Mouse (Mus musculus): ENCODE measurements around the gene Flt3. TPM values are rescaled to one million over a fixed set of nuclear protein-coding genes. Genes with fewer than 3 reads are reported as not detected.

Gene Flt3
- polyA plus RNA-seq, 1 experiment from 2014 or later, result 0.77 TPM

DNA sequence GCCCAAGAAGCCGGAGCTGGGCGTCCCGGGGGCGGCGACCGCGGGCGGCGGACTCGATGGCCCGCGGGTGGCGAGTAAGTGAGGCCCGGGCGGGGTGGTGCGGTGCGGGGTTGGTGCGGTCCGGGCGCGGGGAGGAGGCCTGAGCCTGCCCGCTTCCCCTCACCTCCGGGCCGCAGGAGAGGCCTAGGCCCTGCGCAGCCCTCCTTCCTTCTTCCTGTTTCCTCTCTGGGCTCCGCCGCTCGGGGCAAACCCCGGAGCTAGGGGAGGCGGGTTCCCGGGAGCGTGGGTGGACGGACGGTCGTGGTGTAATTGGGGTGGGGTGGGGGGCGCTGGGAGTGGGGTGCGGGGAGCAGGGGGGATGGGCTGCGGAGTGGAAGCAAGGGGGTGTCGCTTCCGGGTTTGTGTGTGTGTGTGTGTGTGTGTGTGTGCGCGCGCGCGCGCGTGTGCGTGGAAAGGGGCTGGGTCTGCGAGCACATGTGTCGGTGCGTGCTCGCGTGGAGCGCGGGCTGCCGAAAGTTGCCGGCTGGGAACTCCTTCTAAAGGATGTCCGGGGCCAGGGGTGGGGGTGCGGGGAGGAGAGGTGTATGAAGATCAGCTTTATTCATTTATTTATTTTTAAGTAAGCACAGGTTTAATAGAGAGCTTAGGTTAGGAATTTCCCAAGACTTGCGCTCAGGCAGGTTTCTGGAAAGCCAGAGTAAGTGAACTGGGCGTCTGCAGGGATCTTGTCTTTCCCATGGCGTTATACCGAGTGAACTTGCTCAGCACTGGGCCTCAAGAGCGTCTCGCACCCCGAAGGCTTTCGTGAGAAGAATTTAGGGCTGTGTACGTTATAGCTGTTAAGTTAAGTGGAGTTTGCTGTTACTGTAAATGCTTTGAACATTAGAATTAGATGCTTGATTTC, 30.9 kb upstream of the Flt3 start:
- Histone ChIP-seq H3K27me3 (replicated peaks) (no peaks in the 10 kb centered on the region), H3K4me1 (peaks cover 43% of the 10 kb centered on the region), H3K36me3 (replicated peaks) (no peaks in the 10 kb centered on the region), H3K9ac (peak overlapping the region; percentile 95), H3K4me3 (peak overlapping the region; percentile 90), H3K4me2 (peak overlapping the region; percentile 77), H3K9me3 (no peaks in the 10 kb centered on the region), H3K27ac (peak overlapping the region; percentile 95)
- peak; percentile 76 for ATAC-seq (replicated peaks)
- 1% methylated on average over 49 of the region's 68 CpGs for WGBS

DNA sequence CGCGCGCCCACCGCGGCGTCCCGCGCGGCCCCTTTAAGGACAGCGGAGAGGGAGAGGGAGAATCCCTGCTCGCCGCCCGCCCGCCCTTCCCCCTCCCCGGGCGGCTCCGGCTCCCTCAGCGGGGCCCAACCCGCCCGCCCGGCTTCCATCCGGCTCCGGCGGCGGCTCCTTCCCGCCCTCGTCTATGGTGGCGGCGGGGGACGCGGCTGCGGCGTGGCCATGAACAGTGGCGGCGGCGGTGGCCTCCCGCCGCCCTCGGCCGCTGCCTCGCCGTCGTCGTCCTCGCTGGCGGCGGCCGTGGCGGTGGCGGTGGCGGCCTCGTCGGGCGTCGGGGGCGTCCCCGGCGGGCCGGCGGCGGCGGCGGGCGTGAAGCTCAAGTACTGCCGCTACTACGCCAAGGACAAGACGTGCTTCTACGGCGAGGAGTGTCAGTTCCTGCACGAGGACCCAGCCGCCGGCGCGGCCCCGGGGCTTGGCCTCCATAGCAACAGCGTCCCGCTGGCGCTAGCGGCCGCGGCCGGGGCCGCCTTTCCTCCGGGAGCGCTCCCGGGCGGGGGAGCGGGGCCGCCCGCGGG, 30.2 kb upstream of the Flt3 start:
- Histone ChIP-seq H3K9ac (peak overlapping the region; percentile 95), H3K27ac (peak overlapping the region; percentile 95), H3K27me3 (replicated peaks) (no peaks in the 10 kb centered on the region), H3K4me1 (peaks cover 37% of the 10 kb centered on the region), H3K36me3 (replicated peaks) (no peaks in the 10 kb centered on the region), H3K4me3 (peak overlapping the region; percentile 90), H3K4me2 (peak overlapping the region; percentile 77), H3K9me3 (no peaks in the 10 kb centered on the region)
- WGBS, result 1% methylated on average over 53 of the region's 91 CpGs
- peak; percentile 88 for ATAC-seq (replicated peaks)

- peak; percentile 84 for ATAC-seq (replicated peaks)
- Histone ChIP-seq H3K9me3 (no peaks in the 10 kb centered on the region), H3K4me1 (peaks cover 30% of the 10 kb centered on the region), H3K27me3 (replicated peaks) (no peaks in the 10 kb centered on the region), H3K9ac (peak within 1 kb of the TSS; percentile 95), H3K4me2 (peak within 1 kb of the TSS; percentile 77), H3K27ac (peak within 1 kb of the TSS; percentile 95), H3K36me3 (replicated peaks) (no peaks in the 10 kb centered on the region), H3K4me3 (peak within 1 kb of the TSS; percentile 90)
- WGBS, result under 1% methylated on average over 51 of the region's 51 CpGs
Measured at GRCm38 (mm10) chr5:147429535-147430305, 29.4 kb upstream of the Flt3 start, which contains the start of gene Pan3. Gene Pan3 (plus strand): TSS chr5:147430161.

- WGBS, result 79% methylated on average over 4 of the region's 4 CpGs
- Histone ChIP-seq H3K27ac (no peak overlapping the region), H3K9me3 (no peaks in the 10 kb centered on the region), H3K4me1 (peaks cover 12% of the 10 kb centered on the region), H3K27me3 (replicated peaks) (no peaks in the 10 kb centered on the region), H3K36me3 (replicated peaks) (no peaks in the 10 kb centered on the region), H3K9ac (no peak overlapping the region), H3K4me3 (no peak overlapping the region), H3K4me2 (no peak overlapping the region)
- ATAC-seq (replicated peaks), result no peak
Measured at GRCm38 (mm10) chr5:147426048-147426805, 25.9 kb upstream of the Flt3 start.

DNA sequence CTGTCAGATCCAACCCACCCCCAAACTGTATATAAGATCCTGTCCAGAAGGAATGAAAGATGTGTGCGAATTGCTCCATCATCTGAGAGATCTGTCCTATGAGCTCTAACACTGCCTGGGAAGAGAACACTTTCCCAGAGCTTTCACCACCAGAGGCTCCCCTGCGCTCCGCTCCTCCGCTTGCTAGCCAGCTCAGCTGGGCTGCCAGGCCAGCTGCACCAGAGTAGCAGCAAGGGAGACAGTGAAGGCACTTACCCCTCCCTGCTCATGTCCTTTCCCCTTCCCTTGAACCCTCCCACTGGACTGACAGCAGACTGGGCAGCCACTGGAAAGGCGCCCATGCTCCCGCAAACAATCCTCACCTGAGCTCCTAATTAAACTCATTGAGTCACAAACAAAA, 23.3 kb upstream of the Flt3 start:
- Histone ChIP-seq H3K27me3 (replicated peaks) (no peaks in the 10 kb centered on the region), H3K4me2 (no peak overlapping the region), H3K4me1 (peaks cover 2% of the 10 kb centered on the region), H3K9me3 (no peaks in the 10 kb centered on the region), H3K4me3 (no peak overlapping the region), H3K27ac (no peak overlapping the region), H3K9ac (no peak overlapping the region), H3K36me3 (replicated peaks) (no peaks in the 10 kb centered on the region)
- 41% methylated on average over 6 of the region's 6 CpGs for WGBS
- no peak for ATAC-seq (replicated peaks)

DNA sequence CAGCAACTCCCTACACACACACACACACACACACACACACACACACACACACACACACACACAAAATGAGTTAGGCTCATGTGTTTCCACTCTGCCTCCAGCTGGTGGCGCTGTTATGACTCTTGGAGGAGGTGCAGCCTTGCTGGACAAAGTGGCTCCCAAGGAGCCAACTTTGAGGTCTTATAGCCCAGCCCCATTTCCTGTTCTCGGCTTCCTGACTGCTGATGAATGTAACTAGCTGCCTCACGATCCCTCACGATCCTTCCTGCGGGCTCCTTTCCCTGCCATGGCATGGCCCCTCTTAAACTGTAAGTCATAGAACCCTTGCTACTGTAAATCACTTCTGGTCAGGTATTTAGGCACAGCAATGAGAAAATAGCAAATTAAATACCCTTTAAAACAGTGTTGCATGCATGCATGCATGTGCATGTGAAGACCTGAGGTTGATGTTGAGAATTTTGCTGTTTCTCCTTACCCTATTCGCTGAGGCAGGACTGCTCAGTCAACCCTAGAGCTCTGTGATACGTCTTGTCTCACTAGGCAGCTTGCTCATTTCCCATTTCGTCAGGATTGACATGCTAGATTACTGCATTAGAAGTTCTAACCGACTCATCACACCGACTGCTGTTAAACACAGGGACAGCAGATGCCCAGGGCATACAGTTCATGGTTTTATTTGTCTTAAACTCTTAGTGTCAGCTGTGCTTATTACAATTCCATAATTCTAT, 18.3 kb upstream of the Flt3 start:
- Histone ChIP-seq H3K27ac (no peak overlapping the region), H3K9ac (no peak overlapping the region), H3K4me3 (no peak overlapping the region), H3K9me3 (no peaks in the 10 kb centered on the region), H3K27me3 (replicated peaks) (no peaks in the 10 kb centered on the region), H3K4me2 (no peak overlapping the region), H3K4me1 (no peaks in the 10 kb centered on the region), H3K36me3 (replicated peaks) (no peaks in the 10 kb centered on the region)
- ATAC-seq (replicated peaks), result no peak
- WGBS, result 54% methylated on average over 10 of the region's 10 CpGs

GRCm38 (mm10) chr5:147417986-147418385, 17.7 kb upstream of the Flt3 start:
- no peaks in the 10 kb centered on the region for H3K36me3 ChIP-seq (replicated peaks)
- no peak overlapping the region for H3K4me2 ChIP-seq
- no peak overlapping the region for H3K9ac ChIP-seq
- ATAC-seq (replicated peaks), result no peak
- 85% methylated on average over 1 of the region's 1 CpGs for WGBS
- H3K4me1 ChIP-seq, result no peaks in the 10 kb centered on the region
- H3K27me3 ChIP-seq (replicated peaks), result no peaks in the 10 kb centered on the region
- H3K9me3 ChIP-seq, result no peaks in the 10 kb centered on the region
- H3K4me3 ChIP-seq, result no peak overlapping the region
- H3K27ac ChIP-seq, result no peak overlapping the region

- no peaks in the 10 kb centered on the region for H3K4me1 ChIP-seq
- no peak overlapping the region for H3K4me3 ChIP-seq
- no peaks in the 10 kb centered on the region for H3K9me3 ChIP-seq
- H3K27me3 ChIP-seq (replicated peaks), result no peaks in the 10 kb centered on the region
- WGBS, result 83% methylated on average over 6 of the region's 6 CpGs
- H3K9ac ChIP-seq, result no peak overlapping the region
- ATAC-seq (replicated peaks), result no peak
- H3K27ac ChIP-seq, result no peak overlapping the region
- no peak overlapping the region for H3K4me2 ChIP-seq
- H3K36me3 ChIP-seq (replicated peaks), result no peaks in the 10 kb centered on the region
Measured at GRCm38 (mm10) chr5:147410585-147410984, 10.3 kb upstream of the Flt3 start.

DNA sequence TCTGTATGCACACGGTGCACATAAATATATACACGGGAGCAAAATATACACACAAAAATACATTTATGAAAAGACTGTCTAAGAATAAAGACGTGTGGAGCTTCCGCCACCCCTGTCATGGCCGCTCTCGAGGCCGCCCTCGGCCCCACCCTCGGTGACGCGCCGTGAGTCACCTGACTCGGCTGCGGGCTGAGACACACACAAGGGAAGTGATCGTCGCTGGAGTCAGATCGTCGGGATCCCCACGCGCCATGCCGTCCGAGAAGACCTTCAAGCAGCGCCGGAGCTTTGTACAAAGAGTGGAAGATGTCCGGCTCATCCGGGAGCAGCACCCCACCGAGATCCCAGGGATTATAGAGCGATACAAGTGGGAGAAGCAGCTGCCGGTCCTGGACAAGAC, 8.4 kb upstream of the Flt3 start:
- H3K27ac ChIP-seq, result no peak overlapping the region
- no peak for ATAC-seq (replicated peaks)
- H3K4me3 ChIP-seq, result peak overlapping the region; percentile 17; the same call in 1 of the 2 replicates
- H3K4me1 ChIP-seq, result no peaks in the 10 kb centered on the region
- H3K36me3 ChIP-seq (replicated peaks), result no peaks in the 10 kb centered on the region
- peak overlapping the region; percentile 21; the same call in 1 of the 2 replicates for H3K4me2 ChIP-seq
- WGBS, result 58% methylated on average over 29 of the region's 29 CpGs
- no peaks in the 10 kb centered on the region for H3K27me3 ChIP-seq (replicated peaks)
- H3K9me3 ChIP-seq, result no peaks in the 10 kb centered on the region
- no peak overlapping the region for H3K9ac ChIP-seq

DNA sequence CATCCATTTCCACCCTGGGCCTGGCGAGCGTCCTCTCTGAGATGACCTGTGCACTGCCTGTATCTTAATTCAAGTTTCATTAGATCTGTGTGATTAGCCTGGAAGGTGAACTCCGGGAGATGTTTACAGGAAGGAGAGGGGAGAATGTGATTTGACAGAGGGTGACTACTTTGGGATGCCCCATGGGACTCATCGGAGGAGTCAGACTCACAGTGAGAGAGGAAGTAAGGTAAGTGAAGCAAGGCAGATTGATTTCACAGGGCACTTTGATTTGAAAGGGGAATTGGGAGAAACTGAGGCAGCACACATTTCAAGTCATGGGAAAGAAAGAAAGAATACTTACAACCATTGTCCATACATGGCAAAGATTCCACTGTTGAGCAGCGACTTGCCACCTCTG, 5.8 kb upstream of the Flt3 start:
- no peaks in the 10 kb centered on the region for H3K9me3 ChIP-seq
- H3K4me2 ChIP-seq, result no peak overlapping the region
- WGBS, result 86% methylated on average over 5 of the region's 5 CpGs
- H3K4me3 ChIP-seq, result no peak overlapping the region
- H3K27me3 ChIP-seq (replicated peaks), result peaks cover 8% of the 10 kb centered on the region
- ATAC-seq (replicated peaks), result no peak
- H3K9ac ChIP-seq, result no peak overlapping the region
- H3K4me1 ChIP-seq, result peaks cover 3% of the 10 kb centered on the region
- no peak overlapping the region for H3K27ac ChIP-seq
- no peaks in the 10 kb centered on the region for H3K36me3 ChIP-seq (replicated peaks)

DNA sequence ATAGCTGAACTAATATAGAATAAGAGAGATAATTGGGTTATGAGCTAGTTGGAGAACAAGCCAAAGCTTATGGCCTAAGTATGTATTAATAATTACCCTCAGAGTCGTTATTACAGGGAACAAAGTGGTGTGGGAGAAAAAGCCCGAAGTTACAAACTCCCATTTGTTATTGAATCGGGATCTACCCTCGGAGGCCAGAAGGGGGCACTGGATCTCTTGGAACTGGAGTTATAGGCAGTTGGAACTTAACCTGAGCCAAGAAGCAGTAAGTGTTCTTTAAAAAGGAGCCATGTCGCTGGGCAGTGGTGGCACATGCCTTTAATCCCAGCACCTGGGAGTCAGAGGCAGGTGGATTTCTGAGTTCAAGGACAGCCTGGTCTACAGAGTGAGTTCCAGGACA, 2.2 kb upstream of the Flt3 start:
- Histone ChIP-seq H3K27me3 (replicated peaks) (peaks cover 31% of the 10 kb centered on the region), H3K4me1 (peaks cover 17% of the 10 kb centered on the region), H3K27ac (no peak overlapping the region), H3K4me2 (no peak overlapping the region), H3K4me3 (no peak overlapping the region), H3K9ac (no peak overlapping the region), H3K36me3 (replicated peaks) (no peaks in the 10 kb centered on the region), H3K9me3 (no peaks in the 10 kb centered on the region)
- 25% methylated on average over 5 of the region's 5 CpGs for WGBS
- ATAC-seq (replicated peaks), result no peak
